Mouse (Mus musculus) heart, postnatal 0 days (tissue): ENCODE results near the gene Gm45140. TPM values are rescaled to one million over a fixed set of nuclear protein-coding genes. Genes with fewer than 3 reads are reported as not detected.

ENCODE experiments used
- ATAC-seq: fragments of 200-750 bp; cut with Nextera tagmentation; 2 replicates; pipeline ENCODE4 v1.8.0; 2017; ENCODE audit warnings: low read depth, moderate number of reproducible peaks, moderate library complexity; ENCODE audit not compliant: insufficient read depth
- DNase-seq: peaks from one replicate; pipeline ENCODE4 v3.0.0-alpha.2; 2016; ENCODE audit warnings: low spot score
- H3K27ac ChIP-seq: fragments of 300-500 bp; sonication (generic); 2 replicates; pipeline ENCODE4 v1.5.1; 2014; ENCODE audit warnings: low read depth, mild to moderate bottlenecking
- H3K27me3 ChIP-seq: fragments of 300-500 bp; sonication (generic); 2 replicates; pipeline ENCODE4 v1.6.1; 2014; ENCODE audit warnings: low read length, mixed read lengths; ENCODE audit not compliant: control insufficient read depth, insufficient read depth
- H3K36me3 ChIP-seq: fragments of 300-500 bp; sonication (generic); replicated peaks from 2 replicates; pipeline ENCODE4 v1.6.1; 2014; ENCODE audit warnings: low read length, mixed read lengths; ENCODE audit not compliant: control insufficient read depth, insufficient read depth
- H3K4me1 ChIP-seq: fragments of 300-500 bp; sonication (generic); 2 replicates; pipeline ENCODE4 v1.6.1; 2014; ENCODE audit warnings: antibody characterized with exemption; ENCODE audit not compliant: control insufficient read depth, insufficient read depth
- H3K4me2 ChIP-seq: fragments of 300-500 bp; sonication (generic); 2 replicates; pipeline ENCODE4 v1.6.1; 2014; ENCODE audit warnings: low read depth, mild to moderate bottlenecking, low read length, moderate library complexity
- H3K4me3 ChIP-seq: fragments of 300-500 bp; sonication (generic); 2 replicates; pipeline ENCODE4 v1.5.1; 2014; ENCODE audit warnings: low read depth, low read length
- H3K9ac ChIP-seq: fragments of 300-500 bp; sonication (generic); replicated peaks from 2 replicates; pipeline ENCODE4 v1.6.1; 2014; ENCODE audit warnings: low read depth, low read length, mixed read lengths
- H3K9me3 ChIP-seq: fragments of 300-500 bp; sonication (generic); replicated peaks from 2 replicates; pipeline ENCODE4 v1.6.1; 2016; ENCODE audit warnings: low read length; ENCODE audit not compliant: control insufficient read depth
- CTCF ChIP-seq: IDR thresholded peaks from 2 replicates; pipeline ENCODE4 v1.5.1; 2016; ENCODE audit warnings: antibody characterized with exemption, control low read depth, low read depth
- EP300 ChIP-seq: IDR thresholded peaks from 2 replicates; pipeline ENCODE4 v1.6.1; 2016; ENCODE audit warnings: antibody characterized with exemption, low read depth
- WGBS: fragments of 180-500 bp; shearing (Covaris S2); extraction: QIAGEN DNeasy Blood & Tissue Kit; methylation state at CpG from one replicate; pipeline ENCODE4 v1.1.7; 2014; 5-methylcytosine and 5-hydroxymethylcytosine counted together
- polyA plus RNA-seq: library from polyadenylated mRNA; unstranded; fragments of >200 nt; fragmentation: Nextera tagmentation; extraction: Ambion mirVana; gene quantifications from 2 replicates; pipeline ENCODE4 v1.2.1, GENCODE M21; 2015
- total RNA-seq: library from RNA; depleted of rRNA; stranded (reverse); fragments of >200 nt; gene quantifications from 2 replicates; pipeline ENCODE4 v1.2.3, GENCODE M21; 2014; ENCODE audit warnings: low replicate concordance

The Gm45140 gene
- total and polyA plus RNA-seq, 2 experiments from 2014 or later: 1.1 TPM; not detected in 1

DNA sequence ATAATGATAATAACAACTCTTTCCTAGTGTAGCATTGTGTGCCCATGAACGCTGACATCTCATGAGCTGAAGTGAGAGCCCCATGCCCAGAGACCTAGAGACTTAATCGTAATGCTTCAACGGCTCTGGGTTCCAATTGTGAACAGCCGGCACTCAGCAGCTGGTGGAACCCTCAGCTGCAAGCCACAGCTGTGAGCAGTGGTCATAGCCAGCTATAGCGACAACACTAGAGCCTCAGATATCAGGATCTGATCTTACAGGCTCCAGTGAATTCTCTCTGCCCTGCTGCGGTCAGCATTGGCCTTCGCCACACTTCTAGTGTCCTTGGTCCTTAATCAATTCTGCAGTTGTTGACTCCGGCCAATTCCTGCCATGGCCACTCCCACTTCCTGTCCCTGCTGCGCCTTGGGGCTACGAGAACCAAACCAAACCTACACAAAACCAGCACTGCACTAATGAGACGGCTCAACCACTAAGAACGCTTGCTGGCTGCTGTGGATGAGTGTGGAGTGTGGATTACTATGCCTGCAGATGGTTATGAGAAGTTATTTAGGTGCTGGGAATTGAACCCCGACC, 40.6 kb upstream of the Gm45140 start:
- ATAC-seq (peak; percentile 53; the same call in 1 of the 2 replicates), DNase-seq (no peak)
- H3K4me1 ChIP-seq: no peaks in the 10 kb centered on the region; the same call in 1 of the 2 replicates
- no peak overlapping the region for H3K4me2 ChIP-seq
- H3K4me3 ChIP-seq: no peak overlapping the region
- TF ChIP-seq CTCF (no peak), EP300 (no peak)
- 0 out of 2 replicates have a peak overlapping the region, but pooled peaks have one; percentile 23 for H3K27ac ChIP-seq
- H3K9ac ChIP-seq: no peak overlapping the region
- no peaks in the 10 kb centered on the region for H3K27me3 ChIP-seq
- no peaks in the 10 kb centered on the region for H3K36me3 ChIP-seq
- H3K9me3 ChIP-seq: no peaks in the 10 kb centered on the region
- WGBS: 64% methylated on average over 13 of the region's 13 CpGs

DNA sequence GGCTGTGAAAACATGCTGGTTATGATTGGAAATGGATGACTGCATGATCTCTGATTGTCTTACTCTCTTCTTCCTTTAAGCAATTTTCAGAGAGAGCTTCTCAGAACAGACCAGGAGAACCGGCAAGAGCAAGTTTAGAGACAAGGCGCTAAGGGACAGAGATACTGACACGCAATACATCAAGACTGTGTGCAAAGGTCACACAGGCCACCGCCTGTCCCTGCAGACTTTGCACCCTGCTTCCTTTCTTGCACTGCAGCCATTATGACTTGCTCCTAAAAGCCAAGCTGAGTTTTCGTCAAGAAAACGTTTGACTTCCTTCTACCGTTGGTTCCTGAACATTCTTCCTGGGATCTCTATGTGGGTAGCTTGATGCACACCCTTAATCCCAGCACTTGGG, 40.0 kb upstream of the Gm45140 start:
- H3K9me3 ChIP-seq: no peaks in the 10 kb centered on the region
- no peak overlapping the region for H3K9ac ChIP-seq
- 73% methylated on average over 7 of the region's 7 CpGs for WGBS
- no peaks in the 10 kb centered on the region for H3K27me3 ChIP-seq
- no peak overlapping the region for H3K4me3 ChIP-seq
- H3K4me1 ChIP-seq: no peaks in the 10 kb centered on the region; the same call in 1 of the 2 replicates
- no peak overlapping the region for H3K4me2 ChIP-seq
- TF ChIP-seq EP300: no peak
- no peak for TF ChIP-seq CTCF
- no peak overlapping the region for H3K27ac ChIP-seq
- DNase-seq (no peak), ATAC-seq (no peak)
- H3K36me3 ChIP-seq: no peaks in the 10 kb centered on the region

DNA sequence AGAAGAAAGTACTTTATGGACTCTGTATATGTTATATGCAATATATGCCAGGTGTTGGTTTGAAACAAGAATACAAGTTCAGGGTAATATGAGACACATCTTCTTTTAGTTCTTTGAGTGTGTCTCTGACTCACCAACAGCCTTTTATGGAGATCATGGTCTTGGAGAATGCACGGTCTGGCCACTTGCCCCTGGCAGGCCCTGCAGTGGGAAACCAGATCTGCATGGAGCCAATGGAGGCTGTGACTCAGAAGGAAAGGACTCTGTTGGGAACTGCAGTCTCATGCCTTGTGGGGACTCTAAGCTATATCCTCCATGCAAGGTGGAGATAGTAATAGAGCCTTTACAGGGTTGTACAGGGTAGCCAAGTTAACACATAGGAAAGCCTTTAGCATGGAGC, 39.5 kb upstream of the Gm45140 start:
- TF ChIP-seq CTCF: no peak
- no peak for TF ChIP-seq EP300
- WGBS: 44% methylated on average over 1 of the region's 1 CpGs
- Histone ChIP-seq H3K27ac (no peak overlapping the region), H3K27me3 (no peaks in the 10 kb centered on the region), H3K4me1 (no peaks in the 10 kb centered on the region; the same call in 1 of the 2 replicates), H3K4me3 (no peak overlapping the region), H3K9me3 (no peaks in the 10 kb centered on the region), H3K9ac (no peak overlapping the region), H3K4me2 (no peak overlapping the region), H3K36me3 (no peaks in the 10 kb centered on the region)
- ATAC-seq (no peak; the same call in 1 of the 2 replicates), DNase-seq (no peak)

DNA sequence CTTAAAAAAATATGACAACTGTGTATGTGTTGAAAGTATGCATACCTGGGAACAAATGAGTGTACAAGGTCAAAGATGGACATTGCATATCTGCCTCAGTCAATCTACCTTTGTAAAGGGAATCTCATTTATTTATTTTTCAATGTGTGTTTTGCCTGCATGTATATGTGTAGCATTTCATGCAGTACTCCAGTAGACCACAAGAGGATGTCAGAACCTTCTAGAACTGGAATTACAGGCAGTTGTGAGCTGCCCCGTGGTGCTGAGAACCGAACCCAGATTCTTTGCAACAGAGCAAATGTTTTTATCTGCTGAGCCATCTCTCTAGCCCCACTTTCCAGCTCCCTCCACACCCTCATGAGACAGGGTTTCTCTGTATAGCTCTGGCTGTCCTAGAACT, 38.4 kb upstream of the Gm45140 start:
- 87% methylated on average over 2 of the region's 2 CpGs for WGBS
- no peak for TF ChIP-seq EP300
- TF ChIP-seq CTCF: no peak
- no peak overlapping the region for H3K9ac ChIP-seq

DNA sequence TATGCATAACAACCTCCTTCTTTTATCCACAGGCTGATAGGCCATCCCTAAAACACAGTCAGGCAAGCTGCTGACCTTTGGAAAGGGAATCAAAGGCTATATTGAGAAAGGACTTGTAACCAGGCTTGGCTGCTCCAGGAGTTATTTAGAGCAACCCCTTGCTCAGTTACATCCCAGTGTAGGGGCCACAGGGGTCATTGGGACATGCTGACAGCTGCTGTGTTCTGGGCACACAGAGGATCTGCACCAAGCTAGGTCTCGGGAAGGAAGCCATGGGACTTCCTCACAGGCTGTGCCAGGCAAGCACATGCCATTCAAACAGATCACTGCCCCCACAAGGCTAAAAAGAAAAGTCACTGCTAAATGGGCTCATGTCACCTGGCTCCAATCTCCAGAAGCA, 37.5 kb upstream of the Gm45140 start:
- H3K9me3 ChIP-seq: no peaks in the 10 kb centered on the region
- 9% methylated on average over 1 of the region's 1 CpGs for WGBS
- no peak for TF ChIP-seq EP300
- no peak for TF ChIP-seq CTCF
- ATAC-seq: peak; percentile 31; the same call in 1 of the 2 replicates
- H3K4me2 ChIP-seq: no peak overlapping the region
- DNase-seq: no peak
- H3K36me3 ChIP-seq: no peaks in the 10 kb centered on the region
- no peaks in the 10 kb centered on the region for H3K27me3 ChIP-seq
- H3K27ac ChIP-seq: peak overlapping the region; percentile 26; the same call in 1 of the 2 replicates
- H3K4me3 ChIP-seq: no peak overlapping the region
- 0 out of 2 replicates have a peak overlapping the region, but pooled peaks have one; percentile 17 for H3K9ac ChIP-seq
- H3K4me1 ChIP-seq: no peaks in the 10 kb centered on the region; the same call in 1 of the 2 replicates

More for the DNA sequence above, 38.4 kb upstream of the Gm45140 start:
- Histone ChIP-seq H3K36me3 (no peaks in the 10 kb centered on the region), H3K9me3 (no peaks in the 10 kb centered on the region), H3K27ac (no peak overlapping the region), H3K4me1 (no peaks in the 10 kb centered on the region; the same call in 1 of the 2 replicates), H3K27me3 (no peaks in the 10 kb centered on the region), H3K4me3 (no peak overlapping the region), H3K4me2 (no peak overlapping the region)
- ATAC-seq: no peak
- DNase-seq: no peak

DNA sequence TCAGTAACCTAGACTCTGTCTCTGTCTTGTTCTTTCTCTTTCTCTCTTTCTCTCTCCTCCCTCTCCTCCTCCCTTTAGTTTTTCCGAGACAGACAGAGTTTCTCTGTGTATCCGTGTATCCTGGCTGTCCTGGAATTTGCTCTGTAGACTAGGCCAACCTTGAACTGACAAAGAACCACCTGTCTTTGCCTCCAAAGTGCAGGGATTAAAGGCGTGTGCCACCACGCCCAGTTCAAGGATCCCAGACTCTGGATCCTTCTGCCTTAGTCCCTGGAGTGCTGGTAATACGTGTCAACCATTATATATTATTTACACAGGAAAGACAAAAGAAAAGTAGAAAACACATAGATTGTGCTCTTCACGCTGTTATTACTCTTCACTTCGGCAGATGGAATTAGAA, 35.6 kb upstream of the Gm45140 start:
- Histone ChIP-seq H3K27me3 (no peaks in the 10 kb centered on the region), H3K4me1 (no peaks in the 10 kb centered on the region; the same call in 1 of the 2 replicates), H3K27ac (no peak overlapping the region), H3K9me3 (no peaks in the 10 kb centered on the region), H3K9ac (no peak overlapping the region), H3K36me3 (no peaks in the 10 kb centered on the region), H3K4me3 (no peak overlapping the region), H3K4me2 (no peak overlapping the region)
- DNase-seq: no peak
- WGBS: 83% methylated on average over 7 of the region's 7 CpGs
- no peak for TF ChIP-seq CTCF
- no peak for TF ChIP-seq EP300
- no peak for ATAC-seq
